Mouse (Mus musculus) gastrocnemius, adult 18-20 months (tissue): ENCODE results near the gene 1700001J03Rik. TPM values are rescaled to one million over a fixed set of nuclear protein-coding genes. Genes with fewer than 3 reads are reported as not detected.
"Not testable (repeated sequence)": the region's sequence is repeated elsewhere in the genome, so short reads cannot be mapped to it uniquely, and the experiment has no call there.

ENCODE experiments used
- DNase-seq: peaks from one replicate; pipeline ENCODE4 v3.0.0; 2021; ENCODE audit warnings: low spot score
- total RNA-seq, 2 experiments: library from RNA; stranded (reverse); gene quantifications; 2 replicates each; pipeline ENCODE4 v1.2.3; 2021

1700001J03Rik gene
- total RNA-seq, 2 experiments from 2014 or later = 1.1 to 1.2 TPM

- DNase-seq = no peak
These were observed 3.6 kb upstream of the 1700001J03Rik start for GRCm38 (mm10) chr5:146188712-146189111.

- no peak for DNase-seq
These were observed 3.0 kb upstream of the 1700001J03Rik start for GRCm38 (mm10) chr5:146188144-146188543.

- peak; percentile 67 for DNase-seq
These were observed 2.3 kb upstream of the 1700001J03Rik start for GRCm38 (mm10) chr5:146187441-146187840.

GRCm38 (mm10) chr5:146172744-146173143 lies 12.4 kb downstream of the 1700001J03Rik start:
- DNase-seq = peak; percentile 8

GRCm38 (mm10) chr5:146170621-146171020 lies 14.5 kb downstream of the 1700001J03Rik start, which contains the start of gene Gm6309:
Gene Gm6309 (minus strand): TSS chr5:146170721.
- not testable (repeated sequence) for DNase-seq

GRCm38 (mm10) chr5:146160439-146160838 lies 24.7 kb downstream of the 1700001J03Rik start, which contains the start of gene Gm5565:
Gene Gm5565 (minus strand): TSS chr5:146160539.
- not testable (repeated sequence) for DNase-seq

- not testable (repeated sequence) for DNase-seq
These were observed 26.8 kb downstream of the 1700001J03Rik start for GRCm38 (mm10) chr5:146158326-146158725.

GRCm38 (mm10) chr5:146150454-146150853 lies 34.6 kb downstream of the 1700001J03Rik start:
- no peak for DNase-seq

- no peak for DNase-seq
These were observed 37.2 kb downstream of the 1700001J03Rik start for GRCm38 (mm10) chr5:146147903-146148302.

Other genes with a start within 250 kb of the 1700001J03Rik start
- gene Cyp3a25, start 175.7 kb downstream of the 1700001J03Rik start, total RNA-seq = under 1 TPM in 1 of 2 experiments, not detected in 1; 0.43 TPM
- not detected for gene Cyp3a59, start 106.0 kb downstream of the 1700001J03Rik start, total RNA-seq
- gene Gm5565, start 24.8 kb downstream of the 1700001J03Rik start, total RNA-seq = not detected
- not detected for gene Gm6309, start 14.6 kb downstream of the 1700001J03Rik start, total RNA-seq
- 10 to 100 TPM; 37.0 to 41.0 TPM for gene Rnf6, start 36.3 kb upstream of the 1700001J03Rik start, total RNA-seq
- 10 to 100 TPM; 14.9 to 17.5 TPM for gene Cdk8, start 45.9 kb upstream of the 1700001J03Rik start, total RNA-seq
- under 1 TPM; 0.78 to 0.85 TPM for gene Wasf3, start 199.7 kb upstream of the 1700001J03Rik start, total RNA-seq